Mouse (Mus musculus): ENCODE data around the gene Alkbh2. TPM values are rescaled to one million over a fixed set of nuclear protein-coding genes. Genes with fewer than 3 reads are reported as not detected.
A peak's percentile ranks its signal among the peaks of the same experiment; 100 is the strongest.

Alkbh2 gene
- total and polyA plus RNA-seq, 3 experiments, result 15.2 to 22.6 TPM; not detected in 1

- TF ChIP-seq ZNF384 (IDR thresholded peaks at IDR 0.05; ENCODE audit: low read depth, low read length) (no peak), BHLHE40 (IDR thresholded peaks at IDR 0.05; ENCODE audit: borderline replicate concordance, low read depth, low read length) (no peak), MYC (IDR thresholded peaks at IDR 0.05; ENCODE audit: low read depth, low read length) (no peak), E2F4 (IDR thresholded peaks at IDR 0.05; ENCODE audit: borderline replicate concordance, low read depth, low read length) (no peak), MYB (IDR thresholded peaks at IDR 0.05; ENCODE audit: low read depth, low read length) (no peak), JUND (IDR thresholded peaks at IDR 0.05; ENCODE audit: low read depth, low read length) (no peak), SMC3 (IDR thresholded peaks at IDR 0.05; ENCODE audit: low read depth, low read length) (0 out of 2 replicates have a peak, but pooled peaks have one; percentile 7), GABPA (IDR thresholded peaks at IDR 0.05; ENCODE audit: low read depth, low read length) (no peak), UBTF (IDR thresholded peaks at IDR 0.05; ENCODE audit: borderline replicate concordance, insufficient read depth, low read depth, low read length) (no peak), ZC3H11A (IDR thresholded peaks at IDR 0.05; ENCODE audit: low read depth, low read length) (no peak), CTCF (IDR thresholded peaks at IDR 0.05 in 2 of 3, conservative IDR thresholded peaks at IDR 0.05 in 1 of 3; ENCODE audit: control insufficient read depth in 1 of 3, insufficient read depth in 1 of 3, low read depth in 2 of 3, low read length in 3 of 3, poor library complexity in 1 of 3, severe bottlenecking in 1 of 3) (peak in 2 of 3 experiments; percentile 20 to 39; a peak in 2 of 6 replicates), GATA1 (IDR thresholded peaks at IDR 0.05; ENCODE audit: low read depth, low read length) (no peak), ZKSCAN1 (IDR thresholded peaks at IDR 0.05; ENCODE audit: low read depth, low read length) (no peak), MAZ (IDR thresholded peaks at IDR 0.05; ENCODE audit: low read depth, low read length) (no peak), MEF2A (IDR thresholded peaks at IDR 0.05; ENCODE audit: extremely low read depth, insufficient replicate concordance, low read depth, low read length, poor library complexity, severe bottlenecking) (no peak), KAT2A (conservative IDR thresholded peaks at IDR 0.05; ENCODE audit: low read depth, low read length) (no peak), POLR2A (IDR thresholded peaks at IDR 0.05; ENCODE audit: control insufficient read depth in 1 of 2, insufficient read depth in 1 of 2, low read depth in 1 of 2, low read length in 2 of 2, poor library complexity in 1 of 2) (peak in 1 of 2 experiments; percentile 55; a peak in 2 of 4 replicates), POLR2AphosphoS5 (IDR thresholded peaks at IDR 0.05; ENCODE audit: borderline replicate concordance, low read depth, low read length) (no peak)
- H3K27me3 ChIP-seq (ENCODE audit: control insufficient read depth in 1 of 2, insufficient read depth in 2 of 2, low read length in 2 of 2), result no peaks in the 10 kb centered on the region
- peak overlapping the region; percentile 5; the same call in 1 of the 2 replicates for H3K27ac ChIP-seq (ENCODE audit: control insufficient read depth, low read depth, low read length)
- DNase-seq (ENCODE audit: low read depth, low spot score), result peak; percentile 83
- H3K9me3 ChIP-seq (replicated peaks; ENCODE audit: insufficient read depth, low read length), result no peaks in the 10 kb centered on the region
- peak overlapping the region; percentile 49 to 52 for H3K4me3 ChIP-seq (ENCODE audit: control insufficient read depth in 1 of 2, insufficient read depth in 1 of 2, low read depth in 2 of 2, low read length in 2 of 2)
- H3K79me2 ChIP-seq (ENCODE audit: control insufficient read depth, insufficient read depth, low read length, poor library complexity), result no peaks in the 10 kb centered on the region
- H3K9ac ChIP-seq (ENCODE audit: control insufficient read depth, low read depth, low read length, poor library complexity, severe bottlenecking), result peak overlapping the region; percentile 37
- peaks cover 0 to 5% of the 10 kb centered on the region in 2 experiments; a peak in 2 of 4 replicates for H3K36me3 ChIP-seq (ENCODE audit: control insufficient read depth in 1 of 2, insufficient read depth in 2 of 2, low read length in 2 of 2)
- peaks cover 2 to 9% of the 10 kb centered on the region in 2 experiments for H3K4me1 ChIP-seq (ENCODE audit: control insufficient read depth in 1 of 2, insufficient read depth in 2 of 2, low read length in 2 of 2)
Measured at GRCm38 (mm10) chr5:114162106-114162815, 34.2 kb upstream of the Alkbh2 start.

DNA sequence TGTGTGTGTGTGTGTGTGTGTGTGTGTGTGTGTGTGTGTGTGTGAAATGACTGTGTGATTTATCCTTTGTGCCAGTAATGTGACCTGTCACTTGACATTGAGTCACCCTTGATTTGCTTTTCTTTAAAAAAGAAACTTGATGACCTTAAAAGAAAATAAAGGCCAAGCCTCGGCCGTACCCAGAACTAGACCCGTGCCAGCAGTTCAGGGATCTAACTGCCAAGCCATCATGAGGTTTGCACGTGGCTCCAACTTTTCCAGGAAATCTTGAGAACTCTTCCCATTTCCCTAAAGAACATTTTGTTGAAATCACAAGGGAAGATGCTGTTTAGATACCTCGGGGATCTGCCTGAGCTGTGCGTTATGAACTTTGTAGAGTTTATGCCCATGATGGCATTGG, 33.4 kb upstream of the Alkbh2 start:
- Histone ChIP-seq H3K4me3 (ENCODE audit: control insufficient read depth in 1 of 2, insufficient read depth in 1 of 2, low read depth in 2 of 2, low read length in 2 of 2) (no peak overlapping the region), H3K9me3 (replicated peaks; ENCODE audit: insufficient read depth, low read length) (no peaks in the 10 kb centered on the region), H3K79me2 (ENCODE audit: control insufficient read depth, insufficient read depth, low read length, poor library complexity) (no peaks in the 10 kb centered on the region), H3K27me3 (ENCODE audit: control insufficient read depth in 1 of 2, insufficient read depth in 2 of 2, low read length in 2 of 2) (no peaks in the 10 kb centered on the region), H3K4me1 (ENCODE audit: control insufficient read depth in 1 of 2, insufficient read depth in 2 of 2, low read length in 2 of 2) (peaks cover 2 to 9% of the 10 kb centered on the region in 2 experiments), H3K27ac (ENCODE audit: control insufficient read depth, low read depth, low read length) (no peak overlapping the region), H3K9ac (ENCODE audit: control insufficient read depth, low read depth, low read length, poor library complexity, severe bottlenecking) (no peak overlapping the region), H3K36me3 (ENCODE audit: control insufficient read depth in 1 of 2, insufficient read depth in 2 of 2, low read length in 2 of 2) (peaks cover 0 to 5% of the 10 kb centered on the region in 2 experiments; a peak in 2 of 4 replicates)
- DNase-seq (ENCODE audit: low read depth, low spot score), result no peak
- TF ChIP-seq TAL1 (IDR thresholded peaks at IDR 0.05; ENCODE audit: low read length) (no peak), E2F4 (IDR thresholded peaks at IDR 0.05; ENCODE audit: borderline replicate concordance, low read depth, low read length) (no peak)

Data from MEL (cell line).